Mouse (Mus musculus) right cerebral cortex, adult 2 months (tissue): ENCODE measurements around the gene Ttyh2.

ENCODE experiments used
- DNase-seq, 2 experiments: peaks; one replicate each; pipeline ENCODE4 v3.0.0; 2021 to 2022; ENCODE audit warnings: low spot score in 2 of 2

Gene Ttyh2

GRCm38 (mm10) chr11:114706358-114706757 lies 31.1 kb downstream of the Ttyh2 start:
- DNase-seq: no peak

GRCm38 (mm10) chr11:114711393-114711792 lies 36.2 kb downstream of the Ttyh2 start:
- no peak for DNase-seq

GRCm38 (mm10) chr11:114711861-114712260 lies 36.6 kb downstream of the Ttyh2 start:
- no peak for DNase-seq

- DNase-seq: peak; percentile 34 to 43
Measured at GRCm38 (mm10) chr11:114714526-114714925, 39.3 kb downstream of the Ttyh2 start.

GRCm38 (mm10) chr11:114715531-114715930 lies 40.3 kb downstream of the Ttyh2 start:
- DNase-seq: no peak

- DNase-seq: no peak
Measured at GRCm38 (mm10) chr11:114720535-114720934, 45.3 kb downstream of the Ttyh2 start.

GRCm38 (mm10) chr11:114722438-114722837 lies 47.2 kb downstream of the Ttyh2 start:
- no peak for DNase-seq

- no peak for DNase-seq
Measured at GRCm38 (mm10) chr11:114723030-114723429, 47.8 kb downstream of the Ttyh2 start.

GRCm38 (mm10) chr11:114724787-114725590 lies 49.8 kb downstream of the Ttyh2 start:
- peak; percentile 53 to 58 for DNase-seq

GRCm38 (mm10) chr11:114726965-114727825 lies 52.0 kb downstream of the Ttyh2 start, which contains the start of gene Dnaic2:
Dnaic2 (plus strand) TSS chr11:114727408.
- DNase-seq: peak; percentile 75

GRCm38 (mm10) chr11:114727826-114728186 lies 52.6 kb downstream of the Ttyh2 start:
- peak; percentile 14 to 25 for DNase-seq

GRCm38 (mm10) chr11:114728333-114728732 lies 53.1 kb downstream of the Ttyh2 start:
- no peak for DNase-seq

- DNase-seq: no peak
Measured at GRCm38 (mm10) chr11:114729832-114730363, 54.7 kb downstream of the Ttyh2 start.

GRCm38 (mm10) chr11:114731711-114732110 lies 56.5 kb downstream of the Ttyh2 start:
- no peak for DNase-seq

- DNase-seq: no peak
Measured at GRCm38 (mm10) chr11:114732890-114733289, 57.7 kb downstream of the Ttyh2 start.

- no peak for DNase-seq
Measured at GRCm38 (mm10) chr11:114736111-114736510, 60.9 kb downstream of the Ttyh2 start.

GRCm38 (mm10) chr11:114736913-114737624 lies 61.8 kb downstream of the Ttyh2 start:
- DNase-seq: peak; percentile 57 to 67

- no peak for DNase-seq
Measured at GRCm38 (mm10) chr11:114740598-114740997, 65.4 kb downstream of the Ttyh2 start.

GRCm38 (mm10) chr11:114741451-114741850 lies 66.2 kb downstream of the Ttyh2 start:
- DNase-seq: no peak

GRCm38 (mm10) chr11:114745134-114745533 lies 69.9 kb downstream of the Ttyh2 start:
- peak; percentile 94 to 96 for DNase-seq

GRCm38 (mm10) chr11:114747564-114748138 lies 72.4 kb downstream of the Ttyh2 start:
- no peak for DNase-seq
